ENCODE assay signal across 22 mouse cellular contexts in genomic region chr1:126565151-126565725, GRCm38 (mm10).
DNase-seq lines count a peak whose midpoint lies in the region; ATAC-seq and TF ChIP-seq lines count a peak whose summit lies in the region.
"Had no signal": no experiment of that assay in that cellular context is flagged by ENCODE, and none has a peak within 500 bp of the region (broad histone marks: within the 10 kb centered on the region; RNA-seq: fewer than 3 reads in every experiment).

No protein-coding gene starts in this region.

- no peak overlapping the region for H3K9ac ChIP-seq in midbrain, embryonic 14.5 days (replicated peaks; ENCODE audit: low read length)
- no peak overlapping the region for H3K9ac ChIP-seq in midbrain, embryonic 15.5 days
- H3K9ac ChIP-seq in stomach, postnatal 0 days (ENCODE audit: low read length), result no peak overlapping the region
- H3K9ac ChIP-seq: embryonic facial prominence, embryonic 15.5 days; forebrain, embryonic 15.5 days; hindbrain, embryonic 15.5 days had no signal

- no peaks in the 10 kb centered on the region for H3K36me3 ChIP-seq in midbrain, embryonic 14.5 days (ENCODE audit: control insufficient read depth, insufficient read depth, low read length)
- H3K36me3 ChIP-seq in midbrain, embryonic 15.5 days (replicated peaks), result no peaks in the 10 kb centered on the region
- no peaks in the 10 kb centered on the region for H3K36me3 ChIP-seq in stomach, postnatal 0 days (ENCODE audit: control insufficient read depth, insufficient read depth, low read length)
- H3K36me3 ChIP-seq: embryonic facial prominence, embryonic 15.5 days; forebrain, embryonic 10.5 days; forebrain, embryonic 15.5 days; G1E; heart, embryonic 10.5 days; hindbrain, embryonic 15.5 days had no signal

- ATAC-seq in midbrain, embryonic 14.5 days (ENCODE audit: low FRiP score, low TSS enrichment), result no peak
- ATAC-seq in midbrain, embryonic 15.5 days (replicated peaks), result no peak
- no peak for ATAC-seq in stomach, postnatal 0 days (ENCODE audit: low FRiP score, low TSS enrichment)
- ATAC-seq: CD4-positive, CD25-positive, alpha-beta regulatory T cell, adult 4 months; forebrain, embryonic 15.5 days had no signal

- TF ChIP-seq EP300 in stomach, postnatal 0 days (optimal IDR thresholded peaks at IDR 0.05), result no peak

- no peaks in the 10 kb centered on the region for H3K9me3 ChIP-seq in midbrain, embryonic 14.5 days (ENCODE audit: control insufficient read depth, low read length)
- H3K9me3 ChIP-seq in midbrain, embryonic 15.5 days, result no peaks in the 10 kb centered on the region
- H3K9me3 ChIP-seq in stomach, postnatal 0 days (ENCODE audit: control insufficient read depth, low read length), result no peaks in the 10 kb centered on the region
- H3K9me3 ChIP-seq: embryonic facial prominence, embryonic 15.5 days; forebrain, embryonic 10.5 days; forebrain, embryonic 15.5 days; heart, embryonic 10.5 days; hindbrain, embryonic 15.5 days had no signal

- no peak for TF ChIP-seq CTCF in brain, embryonic 14.5 days (IDR thresholded peaks at IDR 0.05; ENCODE audit: borderline replicate concordance, extremely low read depth, insufficient read depth, insufficient read length)
- TF ChIP-seq CTCF in stomach, postnatal 0 days (IDR thresholded peaks at IDR 0.05; ENCODE audit: low read depth), result no peak

- no peaks in the 10 kb centered on the region for H3K27me3 ChIP-seq in midbrain, embryonic 14.5 days (ENCODE audit: control insufficient read depth, insufficient read depth, low read length)
- no peaks in the 10 kb centered on the region for H3K27me3 ChIP-seq in midbrain, embryonic 15.5 days (replicated peaks)
- H3K27me3 ChIP-seq in stomach, postnatal 0 days (ENCODE audit: control insufficient read depth, insufficient read depth, low read length), result no peaks in the 10 kb centered on the region
- H3K27me3 ChIP-seq: embryonic facial prominence, embryonic 15.5 days; forebrain, embryonic 15.5 days; hindbrain, embryonic 15.5 days had no signal

- no peak overlapping the region for H3K4me2 ChIP-seq in midbrain, embryonic 14.5 days (ENCODE audit: low read length)
- no peak overlapping the region for H3K4me2 ChIP-seq in midbrain, embryonic 15.5 days
- no peak overlapping the region for H3K4me2 ChIP-seq in stomach, postnatal 0 days (replicated peaks; ENCODE audit: low read depth)
- H3K4me2 ChIP-seq: embryonic facial prominence, embryonic 15.5 days; forebrain, embryonic 15.5 days; hindbrain, embryonic 15.5 days had no signal

- DNase-seq in adrenal gland, adult (ENCODE audit: inconsistent age in 2 of 2, low spot score in 1 of 2), result peak; percentile 69 to 86
- DNase-seq in adrenal gland, adult 18-20 months (ENCODE audit: low spot score in 2 of 2), result no peak
- peak; percentile 53 for DNase-seq in midbrain, embryonic 14.5 days
- peak; percentile 44 for DNase-seq in adrenal gland, postnatal 10 days
- peak; percentile 47 for DNase-seq in brain, embryonic 14.5 days (ENCODE audit: low read depth)
- DNase-seq in stomach, postnatal 0 days (ENCODE audit: low spot score), result no peak
- DNase-seq: B cell, adult 2 months; cerebellum, adult 11 months; cerebellum, adult 8-10 months; cerebellum, postnatal 14 days; embryo, embryonic 11 days; gastrocnemius, postnatal 10 days; heart, adult 18-20 months had no signal

- peaks cover 9% of the 10 kb centered on the region for H3K4me1 ChIP-seq in midbrain, embryonic 14.5 days (ENCODE audit: control insufficient read depth, insufficient read depth, low read length)
- peaks cover 3% of the 10 kb centered on the region for H3K4me1 ChIP-seq in midbrain, embryonic 15.5 days
- no peaks in the 10 kb centered on the region for H3K4me1 ChIP-seq in stomach, postnatal 0 days (replicated peaks; ENCODE audit: control insufficient read depth, insufficient read depth)
- H3K4me1 ChIP-seq: heart, embryonic 10.5 days; hindbrain, embryonic 15.5 days had no signal

- no peak for TF ChIP-seq POLR2A in brain, embryonic 14.5 days (IDR thresholded peaks at IDR 0.05; ENCODE audit: borderline replicate concordance, extremely low read depth, insufficient read depth, insufficient read length, poor library complexity, severe bottlenecking)

- 0 out of 2 replicates have a peak overlapping the region, but pooled peaks have one; percentile 21 for H3K27ac ChIP-seq in midbrain, embryonic 14.5 days (replicated peaks; ENCODE audit: low read depth, low read length)
- H3K27ac ChIP-seq in midbrain, embryonic 15.5 days, result no peak overlapping the region
- H3K27ac ChIP-seq in stomach, postnatal 0 days (replicated peaks), result no peak overlapping the region
- H3K27ac ChIP-seq: embryonic facial prominence, embryonic 15.5 days; forebrain, embryonic 10.5 days; forebrain, embryonic 15.5 days; heart, embryonic 10.5 days; hindbrain, embryonic 15.5 days had no signal

- H3K4me3 ChIP-seq in midbrain, embryonic 14.5 days (replicated peaks; ENCODE audit: low read depth, low read length), result no peak overlapping the region
- H3K4me3 ChIP-seq in midbrain, embryonic 15.5 days, result no peak overlapping the region
- no peak overlapping the region for H3K4me3 ChIP-seq in stomach, postnatal 0 days (ENCODE audit: low read depth, low read length)
- H3K4me3 ChIP-seq: embryonic facial prominence, embryonic 15.5 days; erythroblast, embryonic 14.5 days; forebrain, embryonic 10.5 days; forebrain, embryonic 15.5 days; heart, embryonic 10.5 days; hindbrain, embryonic 15.5 days had no signal

- 40% methylated on average over 3 of the region's 3 CpGs for WGBS in midbrain, embryonic 14.5 days
- 52% methylated on average over 3 of the region's 3 CpGs for WGBS in midbrain, embryonic 15.5 days
- WGBS in stomach, postnatal 0 days, result 74% methylated on average over 3 of the region's 3 CpGs

Comparison
In these comparisons a context has a peak if more than half of its experiments do, and no peak if none do; other contexts are left out.
1. DNase-seq: peak in adrenal gland, adult (2 of 2), midbrain, embryonic 14.5 days (single experiment), adrenal gland, postnatal 10 days (single experiment) and brain, embryonic 14.5 days (single experiment); none in adrenal gland, adult 18-20 months (0 of 2) and stomach, postnatal 0 days (single experiment).